Mouse (Mus musculus) urinary bladder, adult 18-20 months (tissue): ENCODE measurements around the gene Tfdp2.

ENCODE experiments used
- DNase-seq, 2 experiments: peaks; one replicate each; pipeline ENCODE4 v3.0.0; 2022; ENCODE audit warnings: low spot score in 2 of 2, mixed read lengths in 2 of 2

Tfdp2 gene

DNA sequence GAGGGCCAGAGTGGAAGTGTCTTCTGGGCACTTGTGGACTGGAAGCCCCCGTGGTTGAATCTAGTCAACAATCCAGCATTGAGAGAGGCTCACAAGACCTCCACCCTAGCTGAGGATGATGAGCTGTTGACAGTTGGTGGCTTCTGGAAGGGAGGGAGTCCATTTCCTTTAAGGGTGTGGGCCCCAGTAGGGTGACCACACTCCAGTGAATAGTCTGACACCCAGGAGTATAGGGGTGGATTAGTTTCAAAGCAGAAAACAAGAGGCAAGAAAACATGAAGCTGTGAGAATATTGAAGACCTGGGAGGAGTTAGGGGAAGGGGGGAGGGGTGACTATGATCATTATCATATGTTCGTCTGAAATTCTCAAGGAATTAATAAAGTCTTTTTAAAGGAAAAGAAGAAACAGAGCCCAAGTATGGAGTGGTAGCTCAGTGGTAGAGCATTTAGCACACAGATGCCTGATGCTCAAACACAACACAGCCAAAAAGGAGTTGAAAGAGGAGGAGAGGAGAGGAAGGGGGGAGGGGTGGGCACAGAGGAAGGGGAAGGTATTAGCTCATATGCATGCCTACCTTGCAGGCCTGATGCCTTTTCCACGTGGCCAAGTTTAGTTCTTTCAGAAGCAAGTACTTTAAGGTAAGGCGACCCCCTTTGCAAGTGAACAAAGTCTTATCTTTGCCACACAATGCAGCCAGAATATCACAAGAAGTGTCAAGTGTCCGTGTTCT is 173.7 kb downstream of the Tfdp2 start:
- no peak for DNase-seq

- DNase-seq, result no peak
Measured at GRCm38 (mm10) chr9:96371075-96371474, 175.0 kb downstream of the Tfdp2 start.
